Mouse (Mus musculus) naive thymus-derived CD4-positive, alpha-beta T cell, adult 2 months (primary cell): ENCODE measurements around the gene Zdhhc13.

Experiments
- DNase-seq: peaks from one replicate; pipeline ENCODE4 v3.0.0-alpha.2; 2011; ENCODE audit warnings: low read depth

Gene Zdhhc13

DNA sequence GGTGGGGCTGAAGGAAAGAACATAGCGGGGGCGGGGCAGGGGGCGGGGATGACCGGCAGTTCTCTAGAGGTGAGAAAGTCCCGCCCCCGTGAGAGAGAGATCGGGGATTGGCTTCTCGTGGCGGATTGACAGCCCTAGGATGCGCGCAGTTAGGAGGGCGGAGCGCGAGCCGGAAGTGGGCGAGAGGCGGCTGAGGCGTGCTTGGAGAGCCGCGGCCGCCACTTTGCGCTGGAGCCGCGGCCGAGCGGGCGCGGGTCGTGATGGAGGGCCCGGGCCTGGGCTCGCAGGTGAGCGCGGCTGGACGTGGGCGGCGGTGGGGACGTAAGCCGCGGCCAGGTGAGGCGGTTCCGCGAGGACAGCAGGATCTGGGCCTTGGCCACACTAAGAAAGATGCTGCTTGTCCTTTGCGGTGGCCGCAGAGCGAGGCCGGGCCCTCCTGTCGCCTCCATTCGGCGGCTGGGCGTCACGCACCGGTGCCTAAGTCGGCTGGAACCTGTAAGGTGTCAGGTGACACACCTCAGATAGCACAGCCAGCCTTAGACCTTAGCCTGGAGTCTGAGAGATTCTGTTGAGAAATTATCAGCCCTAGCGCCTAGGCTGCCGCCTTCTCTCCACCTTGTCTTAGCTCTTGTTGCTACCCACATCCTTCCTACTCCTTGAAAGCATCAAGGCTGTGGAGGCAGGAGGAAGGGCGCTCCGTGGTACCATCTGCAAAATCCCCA lies at the start of gene Zdhhc13:
TSS of gene Zdhhc13 (plus strand) at position 153 of the 722 bp plus-strand sequence.
- DNase-seq: peak; percentile 96

DNA sequence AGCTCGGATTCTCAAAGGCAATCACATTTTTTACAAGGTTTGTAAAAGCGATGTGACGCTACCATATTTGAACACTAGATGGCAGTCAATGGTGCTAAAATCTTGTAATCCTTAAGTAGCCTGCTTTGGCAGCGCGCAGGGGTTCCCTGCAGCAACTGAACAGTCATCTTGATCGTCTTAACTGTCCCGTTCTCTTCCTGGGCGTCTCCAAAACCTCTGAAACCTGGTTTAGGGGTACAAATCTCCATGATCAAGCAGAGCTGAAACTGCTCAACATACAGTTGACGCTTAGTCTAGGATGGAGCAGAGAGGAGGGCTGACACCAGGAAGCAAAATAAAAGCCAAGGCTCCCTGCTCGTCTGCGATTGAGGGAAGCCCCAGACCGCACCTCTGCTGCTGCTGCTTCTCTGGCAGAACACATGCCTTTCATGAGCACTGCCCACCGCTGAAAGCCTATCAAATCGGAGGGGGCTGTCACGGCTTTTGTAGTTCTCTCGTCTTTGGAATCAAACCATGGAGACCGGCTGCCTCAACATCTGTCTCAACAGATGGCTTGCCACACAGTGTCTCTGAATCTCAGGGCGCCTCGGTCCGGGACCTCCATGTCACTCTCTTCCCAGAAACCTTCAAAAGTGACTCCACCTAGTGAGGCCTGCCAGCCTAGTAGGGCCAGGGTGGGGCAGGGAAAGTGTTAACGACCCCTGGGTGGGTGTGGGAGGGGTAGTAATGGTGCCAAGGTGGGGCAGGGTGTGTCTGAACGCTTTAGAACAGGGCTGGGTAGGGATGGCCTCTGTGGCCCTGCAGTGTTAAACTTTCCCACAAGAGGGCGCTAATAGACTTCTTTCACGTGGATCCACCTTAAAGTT lies 39.3 kb upstream of the Zdhhc13 start:
- DNase-seq: peak; percentile 89

DNA sequence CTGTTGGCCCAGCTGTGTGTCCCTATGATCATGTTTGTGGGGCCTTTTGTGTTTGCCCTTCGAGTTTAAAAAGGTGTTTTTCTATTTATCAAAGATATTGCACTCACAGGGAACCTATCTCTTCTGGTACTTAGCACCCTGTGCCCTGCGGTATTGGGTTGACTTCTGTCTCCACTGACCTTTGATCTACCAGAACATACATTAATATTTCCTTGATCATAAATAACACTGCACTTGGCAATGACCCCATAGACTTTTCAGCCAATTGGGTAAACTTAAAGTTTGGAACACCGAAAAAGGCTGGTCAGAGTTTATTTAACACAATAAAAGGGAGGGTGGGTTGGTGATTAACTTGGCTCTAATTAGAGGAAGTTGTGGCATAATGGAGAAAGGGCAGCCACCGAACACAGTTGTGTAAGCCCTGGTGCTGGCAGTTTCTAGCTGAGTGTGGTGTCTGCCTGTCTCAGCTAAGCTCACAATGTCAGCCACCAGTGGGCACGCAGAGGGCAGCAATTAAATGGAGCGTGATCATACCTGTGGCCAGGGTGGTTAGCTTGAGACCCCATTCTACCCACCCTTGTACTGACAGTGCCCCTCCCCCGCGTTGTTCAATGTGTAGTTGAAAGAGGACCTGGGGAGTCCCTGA lies 38.5 kb upstream of the Zdhhc13 start:
- no peak for DNase-seq

DNA sequence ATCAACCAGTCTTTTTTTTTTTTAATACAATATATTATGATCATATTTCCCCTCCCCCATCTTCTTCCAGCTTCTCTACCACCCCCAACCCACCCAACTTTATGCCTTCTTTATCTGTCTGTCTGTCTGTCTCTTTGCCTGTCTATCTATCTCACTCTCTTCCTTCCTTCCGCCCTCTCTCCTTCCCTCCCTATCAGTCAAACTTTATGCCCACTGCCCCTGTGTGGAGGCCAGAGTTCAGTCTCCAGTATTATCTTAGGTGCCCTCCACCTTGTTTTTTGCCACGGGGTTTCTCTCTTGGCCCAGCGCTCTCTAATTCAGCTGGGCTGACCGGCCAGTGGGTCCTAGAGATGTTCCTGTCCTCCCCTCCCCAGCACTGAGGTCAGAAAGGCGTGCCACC lies 37.6 kb upstream of the Zdhhc13 start:
- no peak for DNase-seq

DNA sequence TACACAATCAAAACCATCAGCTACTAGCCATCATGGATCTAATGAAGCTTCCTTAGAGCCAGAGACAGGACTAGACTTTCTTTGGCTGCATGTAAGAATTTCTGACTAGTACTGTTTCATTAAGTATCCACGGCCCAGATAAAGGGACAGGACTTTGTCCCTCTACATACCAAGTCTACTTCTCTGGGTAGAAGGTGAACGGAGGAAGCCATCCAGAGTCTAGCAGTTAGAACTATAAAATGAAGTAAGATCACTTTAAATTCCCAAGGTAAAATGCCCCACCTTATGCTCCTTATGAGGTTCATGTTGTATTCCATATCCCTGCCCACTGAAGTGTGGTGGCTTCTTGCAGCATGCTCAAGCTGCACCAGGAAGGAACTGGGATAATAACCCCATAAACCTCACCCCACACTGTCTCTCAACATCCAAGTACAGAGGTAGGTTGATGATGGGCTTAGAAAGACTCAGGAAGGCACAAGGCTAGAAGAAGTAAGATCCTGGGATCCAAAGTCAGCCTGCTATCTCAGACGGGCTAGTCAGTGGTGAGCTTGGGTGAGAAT lies 34.3 kb upstream of the Zdhhc13 start:
- DNase-seq: no peak

DNA sequence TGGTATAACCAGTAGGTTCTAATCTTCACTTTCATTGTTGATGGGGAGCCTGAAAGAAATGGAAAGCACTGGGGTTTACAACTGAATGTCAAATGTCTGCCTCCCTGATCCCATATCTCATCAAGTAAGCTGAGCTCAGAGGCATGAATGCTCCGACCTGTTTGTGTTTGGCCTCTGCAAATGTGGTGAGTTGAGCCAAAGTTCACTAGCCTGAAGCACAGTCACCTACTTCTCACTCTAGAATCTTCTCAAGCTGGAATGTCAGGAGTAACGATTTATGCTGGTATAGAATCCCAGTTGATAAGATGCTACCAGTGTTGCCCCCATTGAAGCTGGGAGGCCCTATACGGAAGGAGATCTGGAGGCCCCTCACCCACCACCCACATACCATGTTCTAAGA lies 33.0 kb upstream of the Zdhhc13 start:
- DNase-seq: no peak

DNA sequence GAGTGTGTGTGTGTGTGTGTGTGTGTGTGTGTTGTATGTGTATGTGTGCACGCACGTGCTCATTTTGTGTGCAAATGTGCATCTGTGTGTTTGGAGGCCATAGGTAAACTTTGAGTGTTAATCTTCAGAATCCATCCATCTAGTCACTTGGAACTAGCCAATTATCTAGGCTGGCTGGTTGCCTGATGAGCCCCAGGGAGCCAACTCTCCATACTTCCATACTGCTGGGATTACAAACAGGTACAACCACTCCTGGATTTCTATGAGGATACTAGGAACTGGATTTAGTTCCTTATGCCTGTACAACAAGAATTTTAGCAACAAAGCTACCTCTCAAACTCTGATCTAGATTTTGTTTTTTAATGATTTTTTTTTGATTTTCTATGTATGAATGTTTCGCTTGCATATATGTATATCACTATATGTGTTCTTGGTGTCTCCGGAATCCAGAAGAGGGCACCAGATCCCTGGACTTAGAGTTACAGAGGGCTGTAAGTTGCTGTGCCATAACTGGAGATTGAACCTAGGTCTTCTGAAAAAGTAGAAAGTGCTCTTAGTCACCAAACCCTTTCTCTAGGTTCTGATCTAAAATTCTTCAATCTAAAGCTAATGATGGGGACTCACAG lies 32.4 kb upstream of the Zdhhc13 start:
- DNase-seq: no peak

DNA sequence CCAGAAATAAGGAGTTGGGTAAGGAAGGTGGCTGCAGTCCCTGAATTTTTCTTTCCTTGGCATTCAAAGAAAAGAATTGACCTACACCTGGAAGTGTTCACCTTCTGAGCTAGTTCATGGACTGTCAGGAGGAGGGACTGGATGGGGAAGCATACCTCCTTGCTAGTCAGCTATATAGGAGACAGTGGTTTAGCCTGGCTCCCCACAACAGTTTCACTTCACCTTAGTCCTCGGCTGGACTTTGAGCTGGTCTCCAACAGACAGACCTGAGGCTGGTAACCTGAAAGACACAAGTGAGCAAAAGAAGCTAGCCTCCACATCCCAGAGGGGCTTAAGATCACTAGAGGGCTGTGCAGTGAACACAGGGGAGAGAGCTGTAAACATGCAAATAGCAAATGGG lies 30.7 kb upstream of the Zdhhc13 start:
- DNase-seq: no peak

DNA sequence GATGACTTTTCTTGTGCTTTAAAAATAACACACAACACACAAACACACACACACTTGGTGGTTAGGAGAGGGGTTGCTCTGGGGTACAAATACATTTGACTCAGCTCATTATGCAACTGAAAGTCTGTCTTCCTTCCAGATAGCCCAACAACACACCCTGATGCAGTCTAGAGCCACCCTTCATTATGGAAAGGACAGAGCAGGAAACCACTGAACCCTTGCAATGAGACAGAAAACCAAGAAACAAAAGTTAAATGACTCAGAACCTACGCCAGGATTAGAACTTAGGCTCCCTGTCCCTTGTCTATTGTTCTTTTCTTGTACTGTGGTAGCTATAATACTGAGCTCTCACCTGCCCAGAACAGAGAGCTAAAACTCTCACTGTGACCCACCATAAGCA lies 28.0 kb upstream of the Zdhhc13 start:
- no peak for DNase-seq

DNA sequence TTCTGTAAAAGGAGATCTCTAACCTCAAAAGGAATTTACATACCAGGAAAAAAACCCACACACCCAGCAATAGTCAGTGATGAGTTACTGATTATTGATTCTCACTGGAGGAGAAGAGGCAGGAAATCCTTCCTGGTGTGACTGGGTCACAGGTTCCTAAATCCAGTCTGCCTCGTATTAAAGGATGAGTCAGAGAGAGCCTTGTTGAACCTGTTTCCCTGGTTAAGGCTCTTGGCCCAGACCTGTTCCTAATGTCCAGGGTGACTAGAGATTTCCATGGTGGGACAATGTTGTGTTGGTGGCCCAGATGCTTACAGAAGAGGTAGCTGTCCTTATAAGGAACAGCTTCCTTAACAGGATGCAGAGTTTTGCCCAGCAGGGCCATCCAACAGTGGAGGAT lies 26.5 kb upstream of the Zdhhc13 start:
- DNase-seq: no peak

DNA sequence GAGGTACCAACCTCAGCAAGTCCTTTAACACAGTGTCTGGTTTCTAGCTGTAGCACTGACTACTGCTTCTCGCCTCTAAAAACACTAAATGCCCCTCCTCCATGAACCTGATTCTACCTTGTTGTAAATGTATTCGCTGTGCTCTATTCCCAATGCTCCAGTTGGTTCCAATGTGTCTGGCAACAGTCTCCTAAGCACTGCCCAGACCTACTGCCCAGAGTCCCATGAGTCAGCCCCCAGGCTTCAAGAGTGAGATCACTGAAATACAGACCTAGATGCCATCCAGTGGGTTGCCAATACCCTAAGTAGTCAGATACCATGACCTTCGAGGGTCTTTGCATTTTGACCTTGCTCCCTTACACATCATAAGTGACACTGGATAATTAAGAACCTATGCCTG lies 26.1 kb upstream of the Zdhhc13 start:
- DNase-seq: no peak

DNA sequence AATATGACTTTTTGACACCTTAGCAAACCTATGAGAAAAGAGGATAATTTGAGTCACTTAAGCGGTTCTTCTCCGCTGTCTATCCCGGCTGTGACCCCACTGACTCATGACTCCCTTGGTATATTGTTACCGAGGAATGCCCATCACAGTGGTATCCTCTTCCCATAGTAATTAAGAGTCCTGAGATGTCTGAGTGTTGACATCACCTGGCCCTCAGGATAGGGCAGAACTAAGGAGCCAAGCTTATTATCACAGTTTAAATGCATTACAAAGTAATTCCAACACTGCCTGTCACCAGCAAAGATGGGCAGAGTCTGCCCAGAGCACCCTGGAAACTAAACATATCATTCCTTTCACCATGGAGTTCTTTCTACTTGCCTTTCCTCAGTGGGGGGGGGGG lies 22.8 kb upstream of the Zdhhc13 start:
- DNase-seq: no peak

DNA sequence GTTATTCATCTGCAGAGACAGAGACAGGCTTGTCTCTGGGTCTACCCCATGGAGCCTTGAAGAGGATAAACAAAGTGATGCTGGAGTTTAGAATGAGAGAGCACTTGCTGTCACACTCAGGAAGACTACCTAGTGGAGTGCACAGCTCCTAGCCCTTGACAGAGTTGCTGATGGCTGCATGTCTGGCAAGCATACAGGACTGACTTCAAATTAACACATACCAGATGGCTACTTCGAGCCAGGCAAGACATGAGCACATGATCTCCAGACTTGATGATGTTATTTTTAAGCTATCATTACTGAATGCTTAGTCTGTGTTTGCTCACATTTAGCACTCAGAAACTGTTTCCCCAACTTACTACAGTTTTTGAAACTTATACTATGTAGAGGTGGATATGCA lies 19.1 kb upstream of the Zdhhc13 start:
- no peak for DNase-seq

DNA sequence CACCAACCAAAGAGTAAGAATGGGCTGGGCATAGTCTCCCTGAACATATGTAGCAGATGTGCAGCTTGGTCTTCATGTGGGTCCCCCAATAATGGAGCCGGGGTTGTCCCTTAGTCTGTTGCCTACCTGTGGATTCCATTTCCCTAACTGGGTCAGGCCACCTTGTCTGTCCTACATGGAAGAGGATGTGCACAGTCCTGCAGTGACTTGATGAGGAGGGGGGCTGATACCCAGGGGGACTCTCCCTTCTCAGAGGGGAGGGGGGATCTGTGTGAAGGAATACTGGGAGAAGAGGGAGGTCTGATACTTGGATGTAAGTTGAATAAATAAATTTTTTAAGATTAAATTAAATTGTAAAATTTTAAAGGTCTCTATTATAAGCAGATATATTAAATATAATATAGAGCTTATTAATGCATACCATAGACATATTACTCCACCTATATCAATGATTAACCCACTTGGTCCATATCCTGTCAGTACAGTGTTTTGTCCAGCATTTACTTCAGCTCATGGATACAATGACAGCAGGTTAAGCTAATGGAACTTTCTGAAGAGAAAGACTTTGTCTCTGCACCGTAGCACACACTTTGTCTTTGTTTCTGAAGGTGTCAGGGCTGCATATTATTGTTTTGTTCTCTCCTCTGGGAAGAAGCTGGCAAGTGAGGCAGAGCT lies 16.6 kb upstream of the Zdhhc13 start:
- DNase-seq: no peak

DNA sequence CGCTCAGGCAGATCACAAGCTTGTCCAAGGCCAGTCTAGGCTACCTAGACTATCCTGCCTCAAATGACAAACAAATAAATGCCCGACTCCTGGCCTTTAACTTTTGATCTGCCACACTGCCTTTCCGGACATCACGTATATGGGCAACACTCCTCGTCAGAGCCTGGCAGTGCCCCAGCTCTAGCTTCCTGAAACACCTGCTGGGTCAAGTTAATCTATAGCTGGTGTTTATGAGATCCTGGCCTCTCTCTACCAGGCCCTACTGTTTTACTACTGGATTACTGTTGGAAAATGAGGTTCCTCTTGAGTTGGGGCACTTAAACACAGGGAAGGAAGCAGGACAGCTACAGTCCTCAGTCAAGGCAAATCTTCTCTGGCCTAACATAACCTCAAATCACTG lies 15.5 kb upstream of the Zdhhc13 start:
- no peak for DNase-seq

DNA sequence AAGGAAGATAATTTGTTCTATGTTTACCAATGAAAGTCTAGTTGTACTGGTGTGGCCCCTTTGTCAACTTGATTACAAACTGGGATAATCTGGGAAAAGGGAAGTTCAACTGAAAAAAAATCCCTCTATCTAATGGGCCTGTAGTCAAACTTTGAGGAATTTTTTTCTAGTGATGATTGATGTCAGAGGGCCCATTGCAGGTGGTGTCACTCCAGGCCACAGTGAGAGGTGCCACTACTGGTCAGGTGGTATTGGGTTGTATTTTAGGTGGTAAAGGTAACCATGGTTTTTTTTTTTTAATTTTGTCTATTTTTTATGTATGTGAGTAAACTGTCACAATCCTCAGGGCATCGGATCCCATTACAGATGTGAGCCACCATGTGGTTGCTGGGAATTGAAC lies 14.2 kb upstream of the Zdhhc13 start:
- no peak for DNase-seq

DNA sequence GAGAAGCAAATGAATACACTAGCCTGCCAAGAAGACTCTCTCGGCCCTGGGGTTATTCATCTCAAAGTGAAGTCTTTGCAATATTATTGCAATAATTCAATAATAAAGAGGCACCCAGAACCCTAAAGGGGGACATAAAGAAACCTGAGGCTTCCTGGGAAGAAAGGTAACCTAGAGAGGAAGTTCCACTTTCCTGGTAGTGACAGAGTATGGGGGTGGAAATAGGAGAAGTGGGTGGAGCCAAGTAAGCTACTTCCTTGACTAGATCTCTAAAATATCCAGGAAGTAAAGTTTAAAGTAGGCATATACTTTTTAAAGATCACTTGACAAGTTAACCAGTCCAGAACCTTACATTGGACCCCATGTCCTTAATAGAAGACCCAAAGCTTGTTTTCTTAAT lies 13.4 kb upstream of the Zdhhc13 start:
- DNase-seq: no peak

DNA sequence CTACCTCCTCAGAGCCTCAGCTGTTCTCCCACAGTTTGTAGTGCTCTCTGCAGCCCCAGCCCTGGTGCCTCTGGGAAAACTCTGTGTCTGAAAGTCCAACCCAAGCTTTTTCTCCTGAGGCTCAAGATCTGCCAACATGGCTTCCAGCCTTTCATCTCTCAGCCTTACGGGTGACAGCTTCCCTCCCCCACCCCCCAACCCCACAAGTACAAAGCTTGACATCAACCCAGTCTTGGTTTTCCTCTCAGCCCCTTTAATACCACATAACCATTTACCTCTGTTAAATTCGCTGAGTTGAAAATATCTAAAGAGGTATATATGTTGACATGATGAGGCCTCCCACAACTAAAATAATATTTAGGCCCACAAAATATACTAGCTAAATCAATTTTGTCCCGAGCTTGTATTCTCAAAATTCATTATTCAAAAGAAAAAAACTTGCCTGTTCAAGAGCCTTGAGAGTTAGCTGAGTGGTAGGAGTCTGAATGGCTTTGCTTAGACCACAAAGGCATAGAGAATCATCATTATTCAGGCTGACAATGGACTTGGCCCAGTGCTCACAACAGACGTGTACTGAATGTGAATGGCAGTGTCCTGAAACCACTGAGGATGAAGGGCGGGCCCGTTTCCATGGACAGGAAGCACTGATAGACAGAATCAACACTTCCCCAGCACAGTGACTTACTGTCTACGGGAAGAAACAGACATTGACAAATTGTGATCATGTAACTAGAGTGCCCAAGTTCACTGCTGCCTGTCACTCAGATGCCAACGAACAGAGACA lies 10.9 kb upstream of the Zdhhc13 start:
- no peak for DNase-seq

DNA sequence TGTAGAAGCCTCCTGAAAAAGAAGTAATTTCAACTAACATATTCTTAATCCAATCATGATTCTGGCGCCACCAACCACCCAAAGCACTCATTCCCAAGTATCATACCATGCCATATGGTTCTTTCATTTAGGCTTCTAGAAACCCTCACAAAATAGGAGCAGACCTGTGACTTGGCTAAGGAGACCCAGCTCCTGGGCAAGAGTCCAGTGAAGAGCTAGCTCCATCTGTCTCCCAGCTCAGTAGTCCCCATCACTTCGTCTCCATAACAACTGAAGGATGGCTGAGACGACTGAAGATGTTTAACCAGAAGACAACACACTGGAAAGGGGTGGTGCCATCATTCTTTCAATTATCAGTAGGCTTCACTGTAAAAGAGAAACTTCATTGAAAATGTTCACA lies 9.7 kb upstream of the Zdhhc13 start:
- DNase-seq: no peak

DNA sequence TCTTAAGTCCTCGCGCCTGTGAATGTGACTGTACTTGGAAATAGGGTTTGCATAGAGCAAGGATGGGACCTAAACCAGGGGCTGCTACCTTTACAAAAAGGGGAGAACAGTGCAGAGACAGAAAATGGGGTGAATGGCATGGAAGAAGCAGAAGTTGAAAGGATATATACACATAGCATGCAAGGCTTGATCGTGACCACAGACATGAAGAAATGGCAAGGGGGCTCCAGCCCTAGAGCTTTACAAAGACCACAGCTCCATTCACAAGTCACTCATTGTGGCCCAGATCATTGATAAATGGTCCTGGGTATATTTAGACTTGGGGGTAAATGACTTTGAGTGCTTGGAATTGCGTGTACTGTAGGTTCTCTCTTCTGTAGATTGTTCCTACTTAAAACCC lies 6.4 kb upstream of the Zdhhc13 start:
- no peak for DNase-seq
